Mouse (Mus musculus) myocyte (in vitro differentiated cells): ENCODE data around the gene Serpini1.

Experiments used
- MAX ChIP-seq: IDR thresholded peaks from one replicate; pipeline ENCODE4 v1.6.1; 2011; ENCODE audit warnings: low read depth, mild to moderate bottlenecking, control low read depth
- POLR2A ChIP-seq: IDR thresholded peaks from one replicate; pipeline ENCODE4 v1.6.1; 2011; ENCODE audit warnings: low read depth, mild to moderate bottlenecking, control low read depth, moderate library complexity; ENCODE audit not compliant: insufficient read length

GRCm38 (mm10) chr3:75682881-75683280 lies 125.5 kb downstream of the Serpini1 start:
- TF ChIP-seq POLR2A (no peak), MAX (no peak)
